8 mouse cellular contexts compared by ENCODE assay signal in genomic region chr10:117379908-117380307, GRCm38 (mm10). TPM values are rescaled to one million over a fixed set of nuclear protein-coding genes. Genes with fewer than 3 reads are reported as not detected.
DNase-seq lines count a peak whose midpoint lies in the region; ATAC-seq and TF ChIP-seq lines count a peak whose summit lies in the region.

Gene Cpsf6, minus strand, starts transcription at chr10:117380015.

- WGBS in forebrain, embryonic 11.5 days: 89% methylated on average over 6 of the region's 6 CpGs
- WGBS in limb, embryonic 14.5 days: 82% methylated on average over 6 of the region's 6 CpGs
- whole genome bisulfite sequencing in olfactory bulb, adult 2 months: 92% methylated on average over 6 of the region's 6 CpGs

- TF ChIP-seq CTCF in G1E (IDR thresholded peaks at IDR 0.05; ENCODE audit: low read depth, low read length): no peak
- TF ChIP-seq CTCF in olfactory bulb, adult 2 months (IDR thresholded peaks at IDR 0.05; ENCODE audit: insufficient read depth, low read depth, low read length): no peak

- no peak for TF ChIP-seq POLR2A in limb, embryonic 14.5 days (IDR thresholded peaks at IDR 0.05; ENCODE audit: borderline replicate concordance, extremely low read depth, insufficient read depth, insufficient read length)
- no peak for TF ChIP-seq POLR2A in olfactory bulb, adult 2 months (IDR thresholded peaks at IDR 0.05; ENCODE audit: insufficient read depth, low read depth, low read length)

- no peak within 1 kb of the TSS for H3K4me3 ChIP-seq in G1E (ENCODE audit: low read depth, low read length)
- no peak within 1 kb of the TSS for H3K4me3 ChIP-seq in forebrain, embryonic 11.5 days (ENCODE audit: low read depth, low read length)
- no peak within 1 kb of the TSS for H3K4me3 ChIP-seq in limb, embryonic 14.5 days (replicated peaks; ENCODE audit: low read length)
- no peak within 1 kb of the TSS for H3K4me3 ChIP-seq in olfactory bulb, adult 2 months (ENCODE audit: insufficient read depth, low read depth, low read length)

- DNase-seq in G1E (ENCODE audit: low spot score): no peak
- no peak for DNase-seq in forebrain, embryonic 11.5 days (ENCODE audit: low spot score)
- DNase-seq in heart, postnatal 36 days: no peak
- no peak for DNase-seq in limb, embryonic 14.5 days (ENCODE audit: low spot score)
- DNase-seq in urinary bladder, postnatal 10 days (ENCODE audit: low spot score): no peak
- DNase-seq in T-cell, adult 2 months (ENCODE audit: low spot score): no peak

- H3K4me2 ChIP-seq in forebrain, embryonic 11.5 days (ENCODE audit: low read depth, low read length, severe bottlenecking): no peak within 1 kb of the TSS
- H3K4me2 ChIP-seq in limb, embryonic 14.5 days (replicated peaks; ENCODE audit: low read depth, low read length, severe bottlenecking): no peak within 1 kb of the TSS

- ATAC-seq in CD4-positive, CD25-positive, alpha-beta regulatory T cell, adult 4 months: no peak
- ATAC-seq in G1E (ENCODE audit: extremely low read depth, insufficient number of reproducible peaks, low FRiP score, poor library complexity, severe bottlenecking): no peak
- ATAC-seq in forebrain, embryonic 11.5 days (replicated peaks; ENCODE audit: low FRiP score): no peak
- ATAC-seq in limb, embryonic 14.5 days (ENCODE audit: low FRiP score, low read depth): no peak

- intact Hi-C loops in heart, postnatal 36 days (cut with DNase I): loop anchor here (10.0 kb wide), 1 partner anchor 315 kb away; the partner anchor contains the start of gene Cct2

- H3K27me3 ChIP-seq in G1E (ENCODE audit: insufficient read depth, low read length): peaks cover 7% of the 10 kb centered on the region; the same call in 1 of the 2 replicates
- H3K27me3 ChIP-seq in forebrain, embryonic 11.5 days (ENCODE audit: control insufficient read depth, insufficient read depth, low read length): no peaks in the 10 kb centered on the region
- H3K27me3 ChIP-seq in limb, embryonic 14.5 days (ENCODE audit: control insufficient read depth, insufficient read depth, low read length): no peaks in the 10 kb centered on the region

- H3K4me1 ChIP-seq in G1E (ENCODE audit: insufficient read depth, low read depth, low read length): peaks cover 10% of the 10 kb centered on the region
- no peaks in the 10 kb centered on the region for H3K4me1 ChIP-seq in forebrain, embryonic 11.5 days (replicated peaks; ENCODE audit: control insufficient read depth, insufficient read depth, low read length)
- peaks cover 4% of the 10 kb centered on the region; the same call in 1 of the 2 replicates for H3K4me1 ChIP-seq in limb, embryonic 14.5 days (ENCODE audit: control insufficient read depth, insufficient read depth, low read length)
- peaks cover 2% of the 10 kb centered on the region; the same call in 1 of the 2 replicates for H3K4me1 ChIP-seq in olfactory bulb, adult 2 months (ENCODE audit: control insufficient read depth, insufficient read depth, low read length)

- no peaks in the 10 kb centered on the region for H3K9me3 ChIP-seq in G1E (replicated peaks)
- H3K9me3 ChIP-seq in forebrain, embryonic 11.5 days (ENCODE audit: control insufficient read depth, low read length): no peaks in the 10 kb centered on the region
- no peaks in the 10 kb centered on the region for H3K9me3 ChIP-seq in limb, embryonic 14.5 days (ENCODE audit: control insufficient read depth, low read length)

- H3K36me3 ChIP-seq in G1E (replicated peaks): no peaks in the 10 kb centered on the region
- no peaks in the 10 kb centered on the region for H3K36me3 ChIP-seq in forebrain, embryonic 11.5 days (ENCODE audit: control insufficient read depth, insufficient read depth, low read length)
- H3K36me3 ChIP-seq in limb, embryonic 14.5 days (ENCODE audit: control insufficient read depth, insufficient read depth, low read length): no peaks in the 10 kb centered on the region

- H3K27ac ChIP-seq in forebrain, embryonic 11.5 days (ENCODE audit: low read depth, low read length): no peak within 1 kb of the TSS
- no peak within 1 kb of the TSS for H3K27ac ChIP-seq in limb, embryonic 14.5 days (replicated peaks; ENCODE audit: low read depth, low read length)
- H3K27ac ChIP-seq in olfactory bulb, adult 2 months (ENCODE audit: insufficient read depth, low read depth, low read length): no peak within 1 kb of the TSS

- H3K9ac ChIP-seq in forebrain, embryonic 11.5 days (ENCODE audit: low read length): no peak within 1 kb of the TSS
- H3K9ac ChIP-seq in limb, embryonic 14.5 days (ENCODE audit: low read depth, low read length, severe bottlenecking): no peak within 1 kb of the TSS

RNA-seq across cellular contexts. Expression of gene Cpsf6, which starts in this region (rescaled TPM):
- polyA plus RNA-seq in CD4-positive, CD25-positive, alpha-beta regulatory T cell, adult 4 months (2017; shearing (Covaris generic)): 100 to 1,000 TPM; 116 to 124 TPM
- total RNA-seq in G1E (2014; fragmentation: Nextera tagmentation) (232 and 244 TPM in 2 replicates), G1E (2017) (142 and 177 TPM in 2 replicates)
- 285 and 393 TPM in 2 replicates for polyA plus RNA-seq in G1E (2012)
- 275 and 282 TPM in 2 replicates for polyA plus RNA-seq in forebrain, embryonic 11.5 days (2014; fragmentation: Nextera tagmentation; extraction: Ambion mirVana)
- 10 to 100 TPM; 30.0 to 33.7 TPM for total RNA-seq in heart, postnatal 36 days (2021)
- 119 and 137 TPM in 2 replicates for polyA plus RNA-seq in limb, embryonic 14.5 days (2012; rRNA removed)
- polyA plus RNA-seq in limb, embryonic 14.5 days (2014; fragmentation: Nextera tagmentation; extraction: Ambion mirVana): 144 and 153 TPM in 2 replicates
- polyA plus RNA-seq in olfactory bulb, adult 2 months (2012; ENCODE audit: insufficient read depth, insufficient read length, low replicate concordance, missing spikeins): 57.5 and 328 TPM in 2 replicates

Comparison
In these comparisons a context has a peak if more than half of its experiments do, and no peak if none do; other contexts are left out.
1. RNA of gene Cpsf6 (total RNA-seq): 142 to 244 TPM in G1E; 30.0 to 33.7 TPM in heart, postnatal 36 days; every median in the first group is over 4 times any median in the second.